Mouse (Mus musculus): ENCODE measurements around the gene Olfr787.

DNA sequence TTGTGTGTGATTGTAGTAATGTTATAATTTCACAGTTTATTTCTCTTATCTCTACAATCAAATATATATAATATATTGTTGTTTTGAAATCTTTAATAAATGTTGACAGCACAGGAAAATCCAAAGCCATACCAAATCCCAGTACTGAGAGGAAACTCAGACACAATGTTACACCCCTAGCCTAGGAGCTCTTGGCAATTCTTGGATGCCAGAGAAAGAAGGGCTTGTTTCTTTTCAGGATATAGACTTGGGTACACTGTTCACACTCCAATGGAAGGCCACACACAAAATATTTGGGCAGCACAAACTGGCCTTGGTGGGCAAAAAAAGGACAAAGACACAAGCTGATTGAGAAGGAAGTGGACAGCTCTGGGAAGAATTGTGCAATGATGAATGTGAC lies 12.1 kb downstream of the Olfr787 start:
- no peak for TF ChIP-seq CTCF (conservative IDR thresholded peaks at IDR 0.05; ENCODE audit: insufficient read depth, insufficient read length, low read depth, low read length)
- TF ChIP-seq POLR2A (IDR thresholded peaks at IDR 0.05; ENCODE audit: low read depth, low read length), result no peak

All from kidney, adult 2 months (tissue).